Mouse (Mus musculus) forebrain, embryonic 16.5 days (tissue): ENCODE results near the gene Smtnl2. TPM values are rescaled to one million over a fixed set of nuclear protein-coding genes. Genes with fewer than 3 reads are reported as not detected.

Experiments used
- ATAC-seq: fragments of 200-750 bp; cut with Nextera tagmentation; 2 replicates; pipeline ENCODE4 v1.8.0; 2017; ENCODE audit warnings: mild to moderate bottlenecking, moderate library complexity
- H3K27ac ChIP-seq: fragments of 300-500 bp; sonication (generic); 2 replicates; pipeline ENCODE4 v1.5.1; 2014; ENCODE audit warnings: low read length, control low read depth
- H3K27me3 ChIP-seq: fragments of 300-500 bp; sonication (generic); replicated peaks from 2 replicates; pipeline ENCODE4 v1.6.1; 2014; ENCODE audit warnings: low read length; ENCODE audit not compliant: control insufficient read depth, insufficient read depth
- H3K36me3 ChIP-seq: fragments of 300-500 bp; sonication (generic); 2 replicates; pipeline ENCODE4 v1.6.1; 2014; ENCODE audit not compliant: control insufficient read depth, insufficient read depth
- H3K4me1 ChIP-seq: fragments of 300-500 bp; sonication (generic); replicated peaks from 2 replicates; pipeline ENCODE4 v1.6.1; 2014; ENCODE audit warnings: low read length; ENCODE audit not compliant: control insufficient read depth, insufficient read depth
- H3K4me2 ChIP-seq: fragments of 300-500 bp; sonication (generic); 2 replicates; pipeline ENCODE4 v1.6.1; 2014; ENCODE audit warnings: mild to moderate bottlenecking, low read length, control low read depth
- H3K4me3 ChIP-seq: fragments of 300-500 bp; sonication (generic); replicated peaks from 2 replicates; pipeline ENCODE4 v1.5.1; 2014; ENCODE audit warnings: mild to moderate bottlenecking, low read length, control low read depth
- H3K9ac ChIP-seq: fragments of 300-500 bp; sonication (generic); replicated peaks from 2 replicates; pipeline ENCODE4 v1.6.1; 2014; ENCODE audit warnings: low read depth, low read length, control low read depth
- H3K9me3 ChIP-seq: fragments of 300-500 bp; sonication (generic); 2 replicates; pipeline ENCODE4 v1.6.1; 2016; ENCODE audit warnings: low read length; ENCODE audit not compliant: control insufficient read depth
- WGBS: fragments of 180-500 bp; shearing (Covaris S2); extraction: QIAGEN DNeasy Blood & Tissue Kit; methylation state at CpG from one replicate; pipeline ENCODE4 v1.1.7; 2014; 5-methylcytosine and 5-hydroxymethylcytosine counted together
- polyA plus RNA-seq: library from polyadenylated mRNA; unstranded; fragments of >200 nt; fragmentation: Nextera tagmentation; extraction: Ambion mirVana; gene quantifications from 2 replicates; pipeline ENCODE4 v1.2.1, GENCODE M21; 2015

Gene Smtnl2
- polyA plus RNA-seq, 1 experiment from 2014 or later, result 8.0 TPM

DNA sequence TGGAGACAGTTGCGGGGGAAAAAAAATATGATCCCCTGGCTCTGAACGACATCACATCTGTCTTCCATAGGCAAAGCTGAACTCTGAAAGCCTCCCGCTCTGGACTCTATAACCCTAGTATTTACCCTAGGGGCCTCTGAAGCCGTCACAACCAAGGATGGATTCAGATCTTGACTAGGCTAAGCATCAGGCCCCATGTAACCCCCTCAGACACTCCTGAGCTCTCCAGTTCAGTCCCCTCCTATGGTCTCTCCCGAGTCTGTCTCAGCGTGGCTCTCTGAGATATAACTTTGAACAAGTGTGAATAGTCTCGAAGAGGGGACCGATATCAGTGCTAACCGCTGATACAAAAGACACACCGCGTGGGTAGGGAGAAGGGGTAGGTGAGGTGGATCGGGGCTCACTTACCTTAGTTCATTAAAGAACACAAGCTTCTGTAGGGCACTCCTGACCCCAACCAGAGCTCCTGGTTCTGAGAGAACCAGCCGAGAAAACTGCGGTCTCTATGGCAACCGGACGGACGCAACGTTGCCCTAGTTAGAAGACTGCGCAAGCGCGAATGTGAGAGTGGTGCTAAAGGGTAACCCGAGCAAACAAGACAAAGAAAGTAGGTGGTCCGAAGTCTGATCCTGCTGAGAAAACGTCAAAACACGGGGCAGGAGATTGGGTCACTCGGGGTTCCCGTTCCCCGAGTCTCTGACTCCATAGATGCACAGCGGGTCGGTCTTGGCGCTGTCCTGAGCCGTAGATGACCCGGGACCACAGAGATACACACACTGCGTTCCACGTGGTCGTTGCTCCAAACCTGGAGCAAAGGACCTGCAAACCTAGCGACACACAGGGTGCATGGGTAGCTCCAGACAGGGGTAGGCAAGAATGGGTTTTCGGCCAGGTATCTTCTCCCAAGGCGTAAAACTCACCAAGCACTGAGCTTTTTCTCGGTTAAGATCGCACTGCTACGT lies 49.8 kb downstream of the Smtnl2 start:
- Histone ChIP-seq H3K4me2 (peak overlapping the region; percentile 89), H3K27ac (no peak overlapping the region)

DNA sequence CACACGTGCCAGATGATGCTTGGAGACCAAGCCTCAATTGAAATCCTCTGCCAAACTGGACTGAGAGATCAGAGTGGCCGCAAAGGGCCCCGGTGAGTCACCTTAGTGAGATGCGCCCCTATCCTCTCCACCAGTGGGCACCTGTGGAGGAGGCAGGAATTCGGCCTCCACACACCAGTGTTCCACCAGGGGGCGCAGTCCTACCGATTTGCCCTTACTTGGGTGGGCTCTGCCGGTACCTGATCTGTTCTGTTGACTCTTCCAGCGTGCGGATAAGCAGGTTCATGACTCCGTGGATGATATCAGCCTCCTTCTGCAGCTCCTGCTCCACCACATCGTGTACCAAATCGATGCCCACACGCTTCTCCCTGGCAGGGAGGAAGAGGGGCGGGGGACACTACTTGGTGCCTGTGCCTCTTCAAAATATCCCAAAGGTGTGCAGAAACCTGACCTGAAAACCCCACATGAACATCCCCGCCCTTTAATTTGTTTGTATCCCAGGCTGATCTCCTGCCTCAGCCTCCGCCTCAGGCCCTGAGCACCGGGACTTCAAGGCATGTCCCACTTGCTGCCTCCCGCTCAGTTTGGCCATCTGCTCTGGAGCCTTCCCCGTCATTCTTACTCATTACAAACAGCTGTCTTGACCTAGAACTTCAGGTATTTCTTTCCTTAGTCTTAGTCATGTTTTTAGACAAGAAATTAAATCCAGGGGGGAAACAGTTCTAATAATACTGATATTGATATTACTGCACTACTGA lies 56.4 kb downstream of the Smtnl2 start:
- WGBS, result 26% methylated on average over 20 of the region's 20 CpGs
- Histone ChIP-seq H3K36me3 (no peaks in the 10 kb centered on the region), H3K4me2 (peak overlapping the region; percentile 4), H3K27ac (no peak overlapping the region), H3K9ac (no peak overlapping the region), H3K9me3 (no peaks in the 10 kb centered on the region), H3K4me3 (no peak overlapping the region), H3K4me1 (no peaks in the 10 kb centered on the region), H3K27me3 (no peaks in the 10 kb centered on the region)
- no peak for ATAC-seq

More for the DNA sequence above, 49.8 kb downstream of the Smtnl2 start:
- H3K9ac ChIP-seq, result peak overlapping the region; percentile 61
- no peaks in the 10 kb centered on the region for H3K27me3 ChIP-seq
- H3K9me3 ChIP-seq, result no peaks in the 10 kb centered on the region
- no peaks in the 10 kb centered on the region for H3K36me3 ChIP-seq
- peaks cover 4% of the 10 kb centered on the region; the same call in 1 of the 2 replicates for H3K4me1 ChIP-seq
- ATAC-seq, result peak; percentile 94
- peak overlapping the region; percentile 50 for H3K4me3 ChIP-seq
- WGBS, result 7% methylated on average over 42 of the region's 42 CpGs

DNA sequence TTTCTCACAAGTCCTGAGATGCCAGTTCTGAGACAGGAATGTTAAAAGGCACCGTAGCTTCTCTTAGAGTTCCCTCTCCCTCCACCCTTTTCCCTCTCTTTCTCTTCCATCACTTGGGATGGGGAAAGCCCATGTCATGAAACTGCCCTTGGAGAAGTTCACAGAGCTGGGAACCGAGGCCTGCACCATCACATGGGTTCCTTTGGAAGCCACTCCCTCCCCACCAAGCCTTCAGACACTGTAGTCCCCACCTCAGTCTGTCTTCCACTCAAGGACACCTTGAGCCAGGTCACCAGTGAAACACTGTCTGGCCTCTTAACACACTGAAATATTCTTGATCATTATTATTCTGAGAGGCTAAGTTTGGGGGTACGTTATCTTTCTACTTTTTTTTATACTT lies 58.3 kb downstream of the Smtnl2 start:
- H3K27ac ChIP-seq, result no peak overlapping the region
- no peak overlapping the region for H3K4me2 ChIP-seq
- no peaks in the 10 kb centered on the region for H3K36me3 ChIP-seq
- no peak overlapping the region for H3K4me3 ChIP-seq
- WGBS, result 85% methylated on average over 3 of the region's 3 CpGs
- H3K4me1 ChIP-seq, result peaks cover 4% of the 10 kb centered on the region; the same call in 1 of the 2 replicates
- no peak overlapping the region for H3K9ac ChIP-seq
- no peaks in the 10 kb centered on the region for H3K27me3 ChIP-seq
- H3K9me3 ChIP-seq, result no peaks in the 10 kb centered on the region
- no peak for ATAC-seq

DNA sequence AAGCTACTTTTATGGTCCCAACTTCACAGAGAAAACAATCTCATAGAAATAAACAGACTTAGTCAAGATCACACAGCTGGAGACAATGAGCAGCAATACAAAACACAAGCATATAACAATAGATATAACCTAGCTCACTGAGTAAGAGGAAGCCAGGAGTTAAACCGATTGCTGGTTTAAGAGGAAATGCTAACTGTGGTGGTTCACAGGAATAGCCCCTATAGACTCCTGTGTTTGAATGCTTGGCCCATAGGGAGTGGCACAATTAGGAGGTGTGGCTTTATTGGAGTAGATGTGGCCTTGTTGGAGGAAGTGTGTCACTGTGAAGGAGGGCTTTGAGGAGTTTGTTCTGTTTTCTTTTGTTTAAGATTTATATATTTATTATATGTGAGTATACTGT lies 59.2 kb downstream of the Smtnl2 start:
- 89% methylated on average over 1 of the region's 1 CpGs for WGBS
- H3K36me3 ChIP-seq, result no peaks in the 10 kb centered on the region
- no peak for ATAC-seq
- no peaks in the 10 kb centered on the region for H3K27me3 ChIP-seq
- peaks cover 4% of the 10 kb centered on the region; the same call in 1 of the 2 replicates for H3K4me1 ChIP-seq
- H3K9ac ChIP-seq, result no peak overlapping the region
- H3K27ac ChIP-seq, result no peak overlapping the region
- H3K4me2 ChIP-seq, result no peak overlapping the region
- H3K4me3 ChIP-seq, result no peak overlapping the region
- no peaks in the 10 kb centered on the region for H3K9me3 ChIP-seq

DNA sequence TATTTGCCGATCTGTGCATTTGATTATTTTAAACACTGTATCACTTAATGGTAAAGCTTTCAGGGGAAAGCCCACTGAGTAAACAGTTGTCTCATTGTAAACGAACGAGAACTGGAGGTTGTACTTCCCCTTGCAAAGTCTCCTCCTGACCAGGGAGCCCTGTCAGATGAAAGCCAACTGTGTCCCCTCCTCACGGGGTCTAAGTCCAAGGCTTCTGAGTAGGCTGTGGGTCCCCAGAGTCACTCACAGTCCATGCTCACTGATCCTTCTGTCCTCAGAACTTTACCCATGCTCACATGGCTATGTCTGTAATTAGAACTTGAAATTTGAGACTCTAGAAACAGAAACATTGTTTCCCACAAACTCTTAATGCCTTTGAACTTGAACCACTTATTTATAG lies 61.9 kb downstream of the Smtnl2 start:
- Histone ChIP-seq H3K9ac (no peak overlapping the region), H3K27me3 (no peaks in the 10 kb centered on the region), H3K27ac (no peak overlapping the region), H3K4me3 (no peak overlapping the region), H3K36me3 (no peaks in the 10 kb centered on the region), H3K4me2 (no peak overlapping the region), H3K4me1 (peaks cover 4% of the 10 kb centered on the region; the same call in 1 of the 2 replicates), H3K9me3 (no peaks in the 10 kb centered on the region)
- 75% methylated on average over 4 of the region's 4 CpGs for WGBS
- no peak for ATAC-seq

DNA sequence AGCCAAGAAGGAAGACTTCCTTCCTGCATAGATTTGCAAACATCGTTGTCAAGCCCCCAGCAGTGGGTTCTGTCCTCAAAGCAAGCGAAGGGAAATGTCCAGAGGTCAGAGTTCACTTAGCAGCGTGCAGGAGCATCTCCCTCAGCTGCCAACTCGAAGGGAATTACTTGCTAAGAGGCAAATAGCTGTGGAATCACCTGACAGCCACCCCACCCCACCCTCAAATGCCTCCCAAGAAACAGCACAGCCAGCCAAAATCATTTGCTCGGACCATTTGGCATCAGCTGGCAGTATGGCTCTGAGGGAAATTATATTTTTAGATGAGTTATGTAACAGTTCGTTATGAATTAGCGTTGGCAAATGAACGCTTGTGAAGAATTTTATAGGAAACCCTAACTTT lies 62.5 kb downstream of the Smtnl2 start:
- ATAC-seq, result no peak
- Histone ChIP-seq H3K4me1 (peaks cover 4% of the 10 kb centered on the region; the same call in 1 of the 2 replicates), H3K9me3 (no peaks in the 10 kb centered on the region), H3K9ac (no peak overlapping the region), H3K4me2 (no peak overlapping the region), H3K4me3 (no peak overlapping the region), H3K36me3 (no peaks in the 10 kb centered on the region), H3K27me3 (no peaks in the 10 kb centered on the region), H3K27ac (no peak overlapping the region)
- 58% methylated on average over 8 of the region's 8 CpGs for WGBS

DNA sequence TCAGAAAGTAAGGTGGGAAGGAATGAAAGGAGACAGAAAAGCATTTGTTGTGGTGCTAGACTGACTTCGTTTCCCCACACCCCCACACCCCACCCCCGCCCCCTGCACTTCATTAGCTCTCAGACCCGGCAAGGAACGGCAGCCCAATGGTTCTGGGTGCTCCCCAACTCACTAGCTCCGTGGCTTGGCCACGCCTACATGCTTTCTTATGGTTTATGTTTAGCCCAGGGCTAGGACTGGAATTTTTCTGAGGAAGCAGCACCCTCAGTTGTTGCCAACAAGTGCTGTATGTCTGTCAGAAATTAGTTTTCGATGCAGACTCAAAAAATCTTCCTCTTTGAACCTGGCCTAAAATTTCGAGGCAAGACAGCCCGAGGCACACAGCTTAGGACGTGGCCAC lies 63.0 kb downstream of the Smtnl2 start:
- no peaks in the 10 kb centered on the region for H3K9me3 ChIP-seq
- no peak for ATAC-seq
- H3K4me1 ChIP-seq, result peaks cover 4% of the 10 kb centered on the region; the same call in 1 of the 2 replicates
- 58% methylated on average over 10 of the region's 10 CpGs for WGBS
- no peaks in the 10 kb centered on the region for H3K27me3 ChIP-seq
- H3K9ac ChIP-seq, result no peak overlapping the region
- no peak overlapping the region for H3K27ac ChIP-seq
- H3K36me3 ChIP-seq, result no peaks in the 10 kb centered on the region
- H3K4me2 ChIP-seq, result no peak overlapping the region
- no peak overlapping the region for H3K4me3 ChIP-seq

DNA sequence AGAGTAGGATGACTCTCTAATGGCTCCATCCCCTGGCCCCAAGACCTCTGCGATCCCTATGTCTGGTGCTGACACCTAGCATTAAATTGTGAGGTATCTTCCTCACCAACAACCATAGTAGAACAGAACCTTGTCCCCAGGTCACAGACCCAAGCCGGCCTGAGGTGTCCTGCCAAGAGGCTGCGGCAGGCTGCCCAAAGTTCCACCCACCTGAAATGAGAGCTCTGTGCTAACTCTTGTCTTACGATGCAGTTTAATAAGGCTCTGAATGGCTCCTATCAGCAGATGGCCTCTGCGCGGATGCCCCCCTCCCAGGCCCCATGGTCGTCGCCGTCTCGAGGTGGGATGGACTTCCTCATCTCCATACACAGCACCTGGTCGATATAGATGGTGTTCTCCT lies 67.0 kb downstream of the Smtnl2 start:
- H3K36me3 ChIP-seq, result no peaks in the 10 kb centered on the region
- no peak for ATAC-seq
- H3K4me1 ChIP-seq, result peaks cover 6% of the 10 kb centered on the region; the same call in 1 of the 2 replicates
- no peak overlapping the region for H3K4me2 ChIP-seq
- WGBS, result 85% methylated on average over 11 of the region's 11 CpGs
- no peaks in the 10 kb centered on the region for H3K9me3 ChIP-seq
- H3K9ac ChIP-seq, result no peak overlapping the region
- H3K27ac ChIP-seq, result no peak overlapping the region
- H3K4me3 ChIP-seq, result no peak overlapping the region
- no peaks in the 10 kb centered on the region for H3K27me3 ChIP-seq

DNA sequence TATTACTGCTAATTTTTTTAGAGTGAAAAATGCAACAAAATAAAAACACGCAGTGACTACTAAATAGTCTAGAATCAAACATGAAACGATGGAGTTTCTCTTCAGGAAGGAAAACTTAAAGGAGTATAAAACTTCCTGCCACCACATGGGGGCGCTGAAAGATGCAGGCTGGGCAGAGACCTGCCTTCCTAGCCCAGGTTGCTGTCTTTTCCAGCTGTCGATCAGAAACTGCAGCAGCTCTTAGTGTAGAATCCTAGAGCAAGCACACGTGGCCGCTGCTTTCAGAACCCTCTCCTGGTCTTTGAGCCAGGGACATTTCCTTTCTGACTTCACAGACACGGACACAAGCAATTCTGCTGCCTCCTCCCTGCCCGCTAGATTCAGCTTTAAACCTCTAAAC lies 67.6 kb downstream of the Smtnl2 start:
- Histone ChIP-seq H3K27ac (no peak overlapping the region), H3K4me3 (no peak overlapping the region), H3K27me3 (no peaks in the 10 kb centered on the region), H3K36me3 (no peaks in the 10 kb centered on the region), H3K9me3 (no peaks in the 10 kb centered on the region), H3K9ac (no peak overlapping the region), H3K4me1 (peaks cover 4% of the 10 kb centered on the region; the same call in 1 of the 2 replicates), H3K4me2 (no peak overlapping the region)
- ATAC-seq, result no peak
- WGBS, result 27% methylated on average over 8 of the region's 8 CpGs
